Mouse (Mus musculus) limb, embryonic 15.5 days (tissue): Measurements from ENCODE around the gene Crtc2. TPM values are rescaled to one million over a fixed set of nuclear protein-coding genes. Genes with fewer than 3 reads are reported as not detected.
A peak's percentile ranks its signal among the peaks of the same experiment; 100 is the strongest.
"Not testable (repeated sequence)": the region's sequence is repeated elsewhere in the genome, so short reads cannot be mapped to it uniquely, and the experiment has no call there.

ENCODE experiments used
- ATAC-seq: fragments of 200-750 bp; cut with Nextera tagmentation; 2 replicates; pipeline ENCODE4 v1.8.0; 2017; ENCODE audit warnings: low read depth, moderate TSS enrichment; ENCODE audit not compliant: insufficient number of reproducible peaks, low FRiP score, low TSS enrichment
- H3K27ac ChIP-seq: fragments of 300-500 bp; sonication (generic); 2 replicates; pipeline ENCODE4 v1.5.1; 2015; ENCODE audit warnings: moderate library complexity, mild to moderate bottlenecking, inconsistent platforms
- H3K27me3 ChIP-seq: fragments of 300-500 bp; sonication (generic); 2 replicates; pipeline ENCODE4 v1.6.1; 2015; ENCODE audit warnings: inconsistent platforms
- H3K36me3 ChIP-seq: fragments of 300-500 bp; sonication (generic); 2 replicates; pipeline ENCODE4 v1.6.1; 2015; ENCODE audit warnings: inconsistent platforms
- H3K4me1 ChIP-seq: fragments of 300-500 bp; sonication (generic); 2 replicates; pipeline ENCODE4 v1.6.1; 2015; ENCODE audit warnings: inconsistent platforms
- H3K4me2 ChIP-seq: fragments of 300-500 bp; sonication (generic); 2 replicates; pipeline ENCODE4 v1.6.1; 2015; ENCODE audit warnings: mild to moderate bottlenecking, inconsistent platforms
- H3K4me3 ChIP-seq: fragments of 300-500 bp; sonication (generic); 2 replicates; pipeline ENCODE4 v1.5.1; 2015; ENCODE audit warnings: mild to moderate bottlenecking, inconsistent platforms
- H3K9ac ChIP-seq: fragments of 300-500 bp; sonication (generic); 2 replicates; pipeline ENCODE4 v1.6.1; 2015; ENCODE audit warnings: inconsistent platforms
- H3K9me3 ChIP-seq: fragments of 300-500 bp; sonication (generic); 2 replicates; pipeline ENCODE4 v1.6.1; 2016; ENCODE audit warnings: inconsistent platforms
- WGBS: fragments of 180-500 bp; shearing (Covaris S2); methylation state at CpG from one replicate; pipeline ENCODE4 v1.1.7; 2015; 5-methylcytosine and 5-hydroxymethylcytosine counted together
- polyA plus RNA-seq: library from polyadenylated mRNA; unstranded; fragments of >200 nt; fragmentation: Nextera tagmentation; extraction: Ambion mirVana; gene quantifications from 2 replicates; pipeline ENCODE4 v1.2.1, GENCODE M21; 2015

Gene Crtc2
- polyA plus RNA-seq, 1 experiment from 2014 or later: 20.8 TPM

GRCm38 (mm10) chr3:90275286-90275685 lies 21.3 kb downstream of the Crtc2 start:
- H3K9me3 ChIP-seq: no peaks in the 10 kb centered on the region
- WGBS: 89% methylated on average over 11 of the region's 11 CpGs
- H3K4me2 ChIP-seq: no peak overlapping the region
- no peaks in the 10 kb centered on the region for H3K4me1 ChIP-seq
- no peak overlapping the region for H3K9ac ChIP-seq
- no peak for ATAC-seq
- no peak overlapping the region for H3K4me3 ChIP-seq
- peaks cover 84% of the 10 kb centered on the region for H3K36me3 ChIP-seq
- H3K27me3 ChIP-seq: no peaks in the 10 kb centered on the region
- no peak overlapping the region for H3K27ac ChIP-seq

GRCm38 (mm10) chr3:90276858-90277257 lies 22.9 kb downstream of the Crtc2 start:
- Histone ChIP-seq H3K4me1 (no peaks in the 10 kb centered on the region), H3K4me2 (no peak overlapping the region), H3K36me3 (peaks cover 77% of the 10 kb centered on the region), H3K9ac (no peak overlapping the region), H3K9me3 (no peaks in the 10 kb centered on the region), H3K4me3 (no peak overlapping the region), H3K27ac (no peak overlapping the region), H3K27me3 (no peaks in the 10 kb centered on the region)
- no peak for ATAC-seq
- 51% methylated on average over 16 of the region's 16 CpGs for WGBS

GRCm38 (mm10) chr3:90277793-90278192 lies 23.8 kb downstream of the Crtc2 start:
- Histone ChIP-seq H3K36me3 (peaks cover 68% of the 10 kb centered on the region), H3K4me1 (no peaks in the 10 kb centered on the region), H3K9ac (no peak overlapping the region), H3K4me2 (no peak overlapping the region), H3K27ac (no peak overlapping the region), H3K9me3 (no peaks in the 10 kb centered on the region), H3K27me3 (no peaks in the 10 kb centered on the region), H3K4me3 (no peak overlapping the region)
- 89% methylated on average over 9 of the region's 9 CpGs for WGBS
- no peak for ATAC-seq

GRCm38 (mm10) chr3:90278211-90278610 lies 24.2 kb downstream of the Crtc2 start:
- Histone ChIP-seq H3K4me2 (no peak overlapping the region), H3K9ac (no peak overlapping the region), H3K9me3 (no peaks in the 10 kb centered on the region), H3K4me3 (no peak overlapping the region), H3K4me1 (no peaks in the 10 kb centered on the region), H3K27me3 (no peaks in the 10 kb centered on the region), H3K36me3 (peaks cover 64% of the 10 kb centered on the region), H3K27ac (no peak overlapping the region)
- 92% methylated on average over 10 of the region's 10 CpGs for whole genome bisulfite sequencing
- no peak for ATAC-seq

- Histone ChIP-seq H3K4me3 (no peak overlapping the region), H3K9ac (no peak overlapping the region), H3K9me3 (no peaks in the 10 kb centered on the region), H3K27ac (no peak overlapping the region), H3K4me2 (no peak overlapping the region), H3K36me3 (peaks cover 55% of the 10 kb centered on the region), H3K4me1 (no peaks in the 10 kb centered on the region), H3K27me3 (no peaks in the 10 kb centered on the region)
- ATAC-seq: no peak
- WGBS: 91% methylated on average over 9 of the region's 9 CpGs
Measured at GRCm38 (mm10) chr3:90279216-90279615, 25.3 kb downstream of the Crtc2 start.

GRCm38 (mm10) chr3:90279743-90280142 lies 25.8 kb downstream of the Crtc2 start:
- Histone ChIP-seq H3K9ac (no peak overlapping the region), H3K4me2 (no peak overlapping the region), H3K4me3 (no peak overlapping the region), H3K27me3 (no peaks in the 10 kb centered on the region), H3K9me3 (no peaks in the 10 kb centered on the region), H3K4me1 (no peaks in the 10 kb centered on the region), H3K27ac (no peak overlapping the region), H3K36me3 (peaks cover 53% of the 10 kb centered on the region)
- WGBS: 89% methylated on average over 7 of the region's 7 CpGs
- ATAC-seq: no peak

GRCm38 (mm10) chr3:90280708-90281107 lies 26.7 kb downstream of the Crtc2 start:
- Histone ChIP-seq H3K4me2 (no peak overlapping the region), H3K27ac (no peak overlapping the region), H3K9me3 (no peaks in the 10 kb centered on the region), H3K27me3 (no peaks in the 10 kb centered on the region), H3K4me3 (no peak overlapping the region), H3K36me3 (peaks cover 48% of the 10 kb centered on the region), H3K9ac (no peak overlapping the region), H3K4me1 (no peaks in the 10 kb centered on the region)
- ATAC-seq: no peak
- 91% methylated on average over 9 of the region's 9 CpGs for WGBS

GRCm38 (mm10) chr3:90284150-90284549 lies 30.2 kb downstream of the Crtc2 start:
- Histone ChIP-seq H3K4me2 (no peak overlapping the region), H3K4me1 (no peaks in the 10 kb centered on the region), H3K27me3 (no peaks in the 10 kb centered on the region), H3K9me3 (no peaks in the 10 kb centered on the region), H3K4me3 (no peak overlapping the region), H3K9ac (no peak overlapping the region), H3K27ac (no peak overlapping the region), H3K36me3 (peaks cover 18% of the 10 kb centered on the region)
- WGBS: 92% methylated on average over 2 of the region's 2 CpGs
- no peak for ATAC-seq

GRCm38 (mm10) chr3:90289403-90289802 lies 35.4 kb downstream of the Crtc2 start:
- ATAC-seq, H3K4me1 ChIP-seq, H3K9ac ChIP-seq, H3K4me2 ChIP-seq, H3K36me3 ChIP-seq, H3K9me3 ChIP-seq, H3K27me3 ChIP-seq, H3K4me3 ChIP-seq, H3K27ac ChIP-seq: not testable (repeated sequence)
- WGBS: 62% methylated on average over 3 of the region's 3 CpGs

GRCm38 (mm10) chr3:90290602-90291001 lies 36.6 kb downstream of the Crtc2 start:
- Histone ChIP-seq H3K27ac (no peak overlapping the region), H3K27me3 (no peaks in the 10 kb centered on the region), H3K9ac (no peak overlapping the region), H3K4me2 (no peak overlapping the region), H3K4me3 (no peak overlapping the region), H3K9me3 (no peaks in the 10 kb centered on the region), H3K4me1 (peaks cover 16% of the 10 kb centered on the region; the same call in 1 of the 2 replicates), H3K36me3 (no peaks in the 10 kb centered on the region; the same call in 1 of the 2 replicates)
- WGBS: 94% methylated on average over 1 of the region's 1 CpGs
- ATAC-seq: no peak

- H3K4me3 ChIP-seq: peak overlapping the region; percentile 76
- H3K36me3 ChIP-seq: no peaks in the 10 kb centered on the region; the same call in 1 of the 2 replicates
- no peak for ATAC-seq
- H3K9ac ChIP-seq: no peak overlapping the region
- H3K4me2 ChIP-seq: peak overlapping the region; percentile 54
- H3K27me3 ChIP-seq: no peaks in the 10 kb centered on the region
- no peaks in the 10 kb centered on the region for H3K9me3 ChIP-seq
- peak overlapping the region; percentile 94 for H3K27ac ChIP-seq
- H3K4me1 ChIP-seq: peaks cover 17% of the 10 kb centered on the region; the same call in 1 of the 2 replicates
- 33% methylated on average over 2 of the region's 2 CpGs for WGBS
Measured at GRCm38 (mm10) chr3:90291982-90292344, 38.0 kb downstream of the Crtc2 start.

GRCm38 (mm10) chr3:90292345-90293275 lies 38.6 kb downstream of the Crtc2 start, which contains the start of gene Gatad2b:
Gatad2b (plus strand) TSS chr3:90293178.
- Histone ChIP-seq H3K4me2 (peak within 1 kb of the TSS; percentile 68), H3K4me1 (peaks cover 17% of the 10 kb centered on the region; the same call in 1 of the 2 replicates), H3K36me3 (no peaks in the 10 kb centered on the region; the same call in 1 of the 2 replicates), H3K9me3 (no peaks in the 10 kb centered on the region), H3K27me3 (no peaks in the 10 kb centered on the region), H3K9ac (peak within 1 kb of the TSS; percentile 85), H3K27ac (peak within 1 kb of the TSS; percentile 97), H3K4me3 (peak within 1 kb of the TSS; percentile 76)
- under 1% methylated on average over 47 of the region's 47 CpGs for WGBS
- ATAC-seq: peak; percentile 99
